Mouse (Mus musculus) embryonic facial prominence, embryonic 12.5 days (tissue): ENCODE measurements at regions not wholly inside any gene's neighbourhood (a gene's known extent, or its start where the extent isn't known, plus 50 kb on each side); places are given as distances from the start of the nearest gene placed in this dataset.
"Not testable (repeated sequence)": the region's sequence is repeated elsewhere in the genome, so short reads cannot be mapped to it uniquely, and the experiment has no call there.

Source experiments
- ATAC-seq: fragments of 200-750 bp; cut with Nextera tagmentation; 2 replicates; pipeline ENCODE4 v1.8.0; 2017; ENCODE audit not compliant: insufficient number of reproducible peaks, insufficient read depth, low FRiP score, low TSS enrichment
- H3K27ac ChIP-seq: fragments of 300-500 bp; sonication (generic); 2 replicates; pipeline ENCODE4 v1.5.1; 2016; ENCODE audit warnings: mild to moderate bottlenecking
- H3K27me3 ChIP-seq: fragments of 300-500 bp; sonication (generic); 2 replicates; pipeline ENCODE4 v1.6.1; 2016; ENCODE audit warnings: mild to moderate bottlenecking, moderate library complexity
- H3K36me3 ChIP-seq: fragments of 300-500 bp; sonication (generic); 2 replicates; pipeline ENCODE4 v1.6.1; 2016; ENCODE audit warnings: mild to moderate bottlenecking
- H3K4me1 ChIP-seq: fragments of 300-500 bp; sonication (generic); 2 replicates; pipeline ENCODE4 v1.6.1; 2016
- H3K4me2 ChIP-seq: fragments of 300-500 bp; sonication (generic); replicated peaks from 2 replicates; pipeline ENCODE4 v1.6.1; 2016; ENCODE audit warnings: mild to moderate bottlenecking, moderate library complexity
- H3K4me3 ChIP-seq: fragments of 300-500 bp; sonication (generic); 2 replicates; pipeline ENCODE4 v1.5.1; 2016; ENCODE audit warnings: mild to moderate bottlenecking
- H3K9ac ChIP-seq: fragments of 300-500 bp; sonication (generic); 2 replicates; pipeline ENCODE4 v1.6.1; 2016; ENCODE audit warnings: mild to moderate bottlenecking, moderate library complexity
- H3K9me3 ChIP-seq: fragments of 300-500 bp; sonication (generic); 2 replicates; pipeline ENCODE4 v1.6.1; 2016; ENCODE audit warnings: mild to moderate bottlenecking, moderate library complexity
- whole genome bisulfite sequencing: fragments of 180-500 bp; shearing (Covaris S2); methylation state at CpG from one replicate; pipeline ENCODE4 v1.1.7; 2016; 5-methylcytosine and 5-hydroxymethylcytosine counted together

GRCm38 (mm10) chr14:68783216-68783615 lies 510.9 kb downstream of the Synb start:
- Histone ChIP-seq H3K4me1 (no peaks in the 10 kb centered on the region), H3K9ac (no peak overlapping the region), H3K36me3 (no peaks in the 10 kb centered on the region), H3K27ac (no peak overlapping the region), H3K4me2 (no peak overlapping the region), H3K27me3 (no peaks in the 10 kb centered on the region), H3K9me3 (no peaks in the 10 kb centered on the region), H3K4me3 (no peak overlapping the region)
- 90% methylated on average over 1 of the region's 1 CpGs for WGBS
- ATAC-seq, result no peak

GRCm38 (mm10) chr14:68770411-68770810 lies 523.7 kb downstream of the Synb start:
- no peak overlapping the region for H3K9ac ChIP-seq
- H3K9me3 ChIP-seq, result no peaks in the 10 kb centered on the region
- WGBS, result 74% methylated on average over 2 of the region's 2 CpGs

GRCm38 (mm10) chr14:68762916-68763315 lies 531.2 kb downstream of the Synb start:
- no peak overlapping the region for H3K4me2 ChIP-seq
- H3K36me3 ChIP-seq, result no peaks in the 10 kb centered on the region
- no peaks in the 10 kb centered on the region for H3K9me3 ChIP-seq
- no peaks in the 10 kb centered on the region for H3K4me1 ChIP-seq
- 75% methylated on average over 3 of the region's 3 CpGs for WGBS
- ATAC-seq, result no peak
- no peak overlapping the region for H3K27ac ChIP-seq
- H3K27me3 ChIP-seq, result no peaks in the 10 kb centered on the region
- no peak overlapping the region for H3K4me3 ChIP-seq
- no peak overlapping the region for H3K9ac ChIP-seq

More at GRCm38 (mm10) chr14:68770411-68770810, 523.7 kb downstream of the Synb start:
- H3K4me3 ChIP-seq, result no peak overlapping the region
- H3K4me2 ChIP-seq, result no peak overlapping the region
- ATAC-seq, result no peak
- H3K27ac ChIP-seq, result no peak overlapping the region
- no peaks in the 10 kb centered on the region for H3K4me1 ChIP-seq
- no peaks in the 10 kb centered on the region for H3K36me3 ChIP-seq
- no peaks in the 10 kb centered on the region for H3K27me3 ChIP-seq

GRCm38 (mm10) chr14:68744661-68745060 lies 549.4 kb downstream of the Synb start:
- Histone ChIP-seq H3K4me2 (no peak overlapping the region), H3K27ac (no peak overlapping the region), H3K4me3 (no peak overlapping the region), H3K4me1 (no peaks in the 10 kb centered on the region), H3K9me3 (no peaks in the 10 kb centered on the region), H3K36me3 (no peaks in the 10 kb centered on the region), H3K9ac (no peak overlapping the region), H3K27me3 (no peaks in the 10 kb centered on the region)
- WGBS, result 39% methylated on average over 2 of the region's 2 CpGs
- no peak for ATAC-seq

GRCm38 (mm10) chr14:68738474-68738873 lies 555.6 kb downstream of the Synb start:
- no peaks in the 10 kb centered on the region for H3K36me3 ChIP-seq
- H3K27ac ChIP-seq, result no peak overlapping the region
- H3K4me1 ChIP-seq, result no peaks in the 10 kb centered on the region
- no peak overlapping the region for H3K9ac ChIP-seq
- no peak overlapping the region for H3K4me2 ChIP-seq
- WGBS, result no CpG with 5 or more reads among the region's 1 CpGs
- H3K9me3 ChIP-seq, result no peaks in the 10 kb centered on the region
- H3K27me3 ChIP-seq, result no peaks in the 10 kb centered on the region
- H3K4me3 ChIP-seq, result no peak overlapping the region
- no peak for ATAC-seq

GRCm38 (mm10) chr14:68735756-68736155 lies 558.3 kb downstream of the Synb start:
- H3K27ac ChIP-seq, ATAC-seq, H3K9me3 ChIP-seq, H3K36me3 ChIP-seq, H3K9ac ChIP-seq, H3K27me3 ChIP-seq, H3K4me2 ChIP-seq, H3K4me1 ChIP-seq, H3K4me3 ChIP-seq: not testable (repeated sequence)
- WGBS, result 66% methylated on average over 2 of the region's 2 CpGs

GRCm38 (mm10) chr14:68721156-68721555 lies 572.9 kb downstream of the Synb start:
- WGBS, result 52% methylated on average over 6 of the region's 6 CpGs

GRCm38 (mm10) chr14:68719429-68720160 lies 574.5 kb downstream of the Synb start:
- no peaks in the 10 kb centered on the region for H3K9me3 ChIP-seq
- H3K9ac ChIP-seq, result no peak overlapping the region
- H3K4me2 ChIP-seq, result no peak overlapping the region
- no peak overlapping the region for H3K4me3 ChIP-seq
- ATAC-seq, result no peak
- H3K27me3 ChIP-seq, result no peaks in the 10 kb centered on the region
- 85% methylated on average over 9 of the region's 9 CpGs for WGBS
- no peaks in the 10 kb centered on the region for H3K36me3 ChIP-seq
- H3K4me1 ChIP-seq, result no peaks in the 10 kb centered on the region
- H3K27ac ChIP-seq, result no peak overlapping the region

More at GRCm38 (mm10) chr14:68721156-68721555, 572.9 kb downstream of the Synb start:
- Histone ChIP-seq H3K4me3 (no peak overlapping the region), H3K9me3 (no peaks in the 10 kb centered on the region), H3K36me3 (no peaks in the 10 kb centered on the region), H3K4me2 (no peak overlapping the region), H3K4me1 (no peaks in the 10 kb centered on the region), H3K9ac (no peak overlapping the region), H3K27ac (no peak overlapping the region), H3K27me3 (no peaks in the 10 kb centered on the region)
- ATAC-seq, result no peak

- H3K27me3 ChIP-seq, result no peaks in the 10 kb centered on the region
- no peaks in the 10 kb centered on the region for H3K4me1 ChIP-seq
- H3K9ac ChIP-seq, result no peak overlapping the region
- no peak for ATAC-seq
- 92% methylated on average over 6 of the region's 6 CpGs for WGBS
- no peaks in the 10 kb centered on the region for H3K36me3 ChIP-seq
- no peak overlapping the region for H3K4me3 ChIP-seq
- H3K27ac ChIP-seq, result no peak overlapping the region
- H3K9me3 ChIP-seq, result no peaks in the 10 kb centered on the region
- H3K4me2 ChIP-seq, result no peak overlapping the region
These were observed 575.3 kb downstream of the Synb start for GRCm38 (mm10) chr14:68718846-68719245.
